Mouse (Mus musculus): ENCODE results near the gene Acot5. TPM values are rescaled to one million over a fixed set of nuclear protein-coding genes. Genes with fewer than 3 reads are reported as not detected.
A peak's percentile ranks its signal among the peaks of the same experiment; 100 is the strongest.
"Not testable (repeated sequence)": the region's sequence is repeated elsewhere in the genome, so short reads cannot be mapped to it uniquely, and the experiment has no call there.

Acot5 gene
- polyA plus RNA-seq, 1 experiment: not detected

DNA sequence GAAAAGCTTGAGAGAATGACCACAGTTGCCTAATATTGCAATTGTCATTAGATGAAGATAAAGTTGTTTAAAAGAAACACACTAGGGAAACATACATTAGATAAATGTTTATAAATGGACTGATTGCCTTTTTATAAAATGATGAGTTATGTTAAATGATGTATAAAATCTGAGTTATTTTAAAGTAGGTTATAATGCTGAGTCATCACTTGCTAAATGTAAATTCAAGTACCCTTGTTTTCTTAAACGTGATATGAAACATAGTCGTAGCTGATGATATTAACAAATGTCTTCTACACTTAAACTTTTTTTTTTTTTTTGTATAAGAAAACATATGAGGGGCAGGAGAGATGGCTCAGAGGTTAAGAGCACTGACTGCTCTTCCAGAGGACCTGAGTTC, 5.3 kb upstream of the Acot5 start:
- Histone ChIP-seq H3K27ac (ENCODE audit: control insufficient read depth, insufficient read depth, low read depth, low read length) (no peak overlapping the region), H3K4me3 (ENCODE audit: control insufficient read depth, low read depth, low read length) (no peak overlapping the region), H3K27me3 (ENCODE audit: control insufficient read depth, insufficient read depth, low read length) (no peaks in the 10 kb centered on the region), H3K4me1 (ENCODE audit: control insufficient read depth, insufficient read depth, low read length) (peaks cover 6% of the 10 kb centered on the region; the same call in 1 of the 2 replicates), H3K36me3 (ENCODE audit: control insufficient read depth, insufficient read depth, low read length) (no peaks in the 10 kb centered on the region)
- TF ChIP-seq CTCF (IDR thresholded peaks at IDR 0.05; ENCODE audit: control insufficient read depth, insufficient read depth, insufficient replicate concordance, low read depth, low read length) (no peak), POLR2A (IDR thresholded peaks at IDR 0.05; ENCODE audit: control insufficient read depth, low read depth, low read length) (no peak)

- H3K27me3 ChIP-seq (ENCODE audit: control insufficient read depth, insufficient read depth, low read length): no peaks in the 10 kb centered on the region
- no peak for TF ChIP-seq POLR2A (IDR thresholded peaks at IDR 0.05; ENCODE audit: control insufficient read depth, low read depth, low read length)
- H3K36me3 ChIP-seq (ENCODE audit: control insufficient read depth, insufficient read depth, low read length): no peaks in the 10 kb centered on the region
- no peak overlapping the region for H3K4me3 ChIP-seq (ENCODE audit: control insufficient read depth, low read depth, low read length)
- H3K4me1 ChIP-seq (ENCODE audit: control insufficient read depth, insufficient read depth, low read length): peaks cover 10% of the 10 kb centered on the region
- H3K27ac ChIP-seq (ENCODE audit: control insufficient read depth, insufficient read depth, low read depth, low read length): no peak overlapping the region
Observed at GRCm38 (mm10) chr12:84064621-84065020, 4.5 kb upstream of the Acot5 start.

GRCm38 (mm10) chr12:84067752-84068151, 1.4 kb upstream of the Acot5 start:
- Histone ChIP-seq H3K36me3 (ENCODE audit: control insufficient read depth, insufficient read depth, low read length) (no peaks in the 10 kb centered on the region), H3K27ac (ENCODE audit: control insufficient read depth, insufficient read depth, low read depth, low read length) (no peak overlapping the region), H3K27me3 (ENCODE audit: control insufficient read depth, insufficient read depth, low read length) (no peaks in the 10 kb centered on the region), H3K4me1 (ENCODE audit: control insufficient read depth, insufficient read depth, low read length) (peaks cover 6% of the 10 kb centered on the region), H3K4me3 (ENCODE audit: control insufficient read depth, low read depth, low read length) (no peak overlapping the region)
- TF ChIP-seq CTCF (IDR thresholded peaks at IDR 0.05; ENCODE audit: control insufficient read depth, insufficient read depth, insufficient replicate concordance, low read depth, low read length) (no peak), POLR2A (IDR thresholded peaks at IDR 0.05; ENCODE audit: control insufficient read depth, low read depth, low read length) (no peak)

- TF ChIP-seq POLR2A (IDR thresholded peaks at IDR 0.05; ENCODE audit: control insufficient read depth, low read depth, low read length) (no peak), CTCF (IDR thresholded peaks at IDR 0.05; ENCODE audit: control insufficient read depth, insufficient read depth, insufficient replicate concordance, low read depth, low read length) (no peak)
- Histone ChIP-seq H3K4me1 (ENCODE audit: control insufficient read depth, insufficient read depth, low read length) (peaks cover 6% of the 10 kb centered on the region), H3K27ac (ENCODE audit: control insufficient read depth, insufficient read depth, low read depth, low read length) (no peak overlapping the region), H3K36me3 (ENCODE audit: control insufficient read depth, insufficient read depth, low read length) (no peaks in the 10 kb centered on the region), H3K4me3 (ENCODE audit: control insufficient read depth, low read depth, low read length) (no peak overlapping the region), H3K27me3 (ENCODE audit: control insufficient read depth, insufficient read depth, low read length) (no peaks in the 10 kb centered on the region)
Observed at GRCm38 (mm10) chr12:84068296-84068695, 829 bp upstream of the Acot5 start.

DNA sequence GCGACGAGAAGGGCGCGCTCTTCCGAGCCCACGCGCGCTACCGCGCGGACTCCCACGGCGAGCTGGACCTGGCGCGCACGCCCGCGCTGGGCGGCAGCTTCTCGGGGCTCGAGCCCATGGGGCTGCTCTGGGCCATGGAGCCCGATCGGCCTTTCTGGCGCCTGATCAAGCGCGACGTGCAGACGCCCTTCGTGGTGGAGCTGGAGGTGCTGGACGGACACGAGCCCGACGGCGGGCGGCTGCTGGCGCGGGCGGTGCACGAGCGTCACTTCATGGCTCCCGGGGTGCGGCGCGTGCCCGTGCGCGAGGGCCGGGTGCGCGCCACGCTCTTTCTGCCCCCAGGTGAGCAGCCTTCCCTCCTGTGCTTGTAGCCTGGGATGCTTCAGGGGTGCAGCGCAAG, 457 bp downstream of the Acot5 start:
- not testable (repeated sequence) for H3K36me3 ChIP-seq (ENCODE audit: control insufficient read depth, insufficient read depth, low read length); H3K27ac ChIP-seq (ENCODE audit: control insufficient read depth, insufficient read depth, low read depth, low read length); H3K27me3 ChIP-seq (ENCODE audit: control insufficient read depth, insufficient read depth, low read length); H3K4me1 ChIP-seq (ENCODE audit: control insufficient read depth, insufficient read depth, low read length)
- peak overlapping the region; percentile 55 for H3K4me3 ChIP-seq (ENCODE audit: control insufficient read depth, low read depth, low read length)

DNA sequence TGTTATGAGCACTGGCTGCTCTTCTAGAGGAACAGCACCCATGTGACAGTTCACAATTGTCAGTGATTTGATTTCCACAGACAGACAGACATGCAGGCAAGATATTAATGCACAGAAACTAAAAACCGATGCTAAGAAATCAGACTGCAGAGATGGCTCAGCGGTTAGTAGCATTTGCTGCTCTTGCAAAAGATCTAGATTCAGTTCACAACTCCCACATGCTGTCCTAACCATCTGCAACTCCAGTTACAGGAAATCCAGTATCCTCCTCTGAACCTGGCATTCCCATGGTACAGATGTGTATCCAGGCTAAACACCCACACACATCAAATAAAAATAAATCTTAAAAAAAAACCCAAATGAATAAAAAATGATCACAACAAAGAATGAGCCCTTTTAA, 2.6 kb downstream of the Acot5 start:
- TF ChIP-seq CTCF (IDR thresholded peaks at IDR 0.05; ENCODE audit: control insufficient read depth, insufficient read depth, insufficient replicate concordance, low read depth, low read length) (no peak), POLR2A (IDR thresholded peaks at IDR 0.05; ENCODE audit: control insufficient read depth, low read depth, low read length) (no peak)
- no peaks in the 10 kb centered on the region for H3K27me3 ChIP-seq (ENCODE audit: control insufficient read depth, insufficient read depth, low read length)
- no peak overlapping the region for H3K27ac ChIP-seq (ENCODE audit: control insufficient read depth, insufficient read depth, low read depth, low read length)
- H3K4me1 ChIP-seq (ENCODE audit: control insufficient read depth, insufficient read depth, low read length): peaks cover 6% of the 10 kb centered on the region
- no peak overlapping the region for H3K4me3 ChIP-seq (ENCODE audit: control insufficient read depth, low read depth, low read length)
- H3K36me3 ChIP-seq (ENCODE audit: control insufficient read depth, insufficient read depth, low read length): no peaks in the 10 kb centered on the region

GRCm38 (mm10) chr12:84077371-84077990, 8.4 kb downstream of the Acot5 start:
- TF ChIP-seq POLR2A (IDR thresholded peaks at IDR 0.05; ENCODE audit: control insufficient read depth, low read depth, low read length): no peak

DNA sequence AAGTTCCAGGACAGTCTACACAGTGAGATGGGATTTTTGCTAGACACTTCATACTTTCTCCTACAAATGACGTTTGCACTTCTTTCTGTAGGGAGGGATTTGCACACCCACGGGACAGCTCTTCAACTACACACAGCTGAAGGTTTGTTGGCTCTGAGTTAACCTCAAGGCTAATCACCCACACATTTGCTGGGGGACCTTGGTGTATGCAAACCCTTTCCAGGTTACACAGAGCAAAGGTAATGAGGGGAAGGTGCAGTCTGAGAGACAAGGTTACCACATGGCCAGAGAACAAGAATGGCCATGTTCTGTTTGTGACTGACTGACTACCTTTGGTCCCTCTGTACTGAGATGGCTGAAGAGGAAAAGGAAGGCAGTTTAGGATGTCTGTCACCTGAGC, 14.7 kb downstream of the Acot5 start:
- Histone ChIP-seq H3K27me3 (ENCODE audit: control insufficient read depth, insufficient read depth, low read length) (no peaks in the 10 kb centered on the region), H3K27ac (ENCODE audit: control insufficient read depth, insufficient read depth, low read depth, low read length) (peak overlapping the region; percentile 28; the same call in 1 of the 2 replicates), H3K4me3 (ENCODE audit: control insufficient read depth, low read depth, low read length) (no peak overlapping the region), H3K36me3 (ENCODE audit: control insufficient read depth, insufficient read depth, low read length) (no peaks in the 10 kb centered on the region), H3K4me1 (ENCODE audit: control insufficient read depth, insufficient read depth, low read length) (no peaks in the 10 kb centered on the region)
- TF ChIP-seq POLR2A (IDR thresholded peaks at IDR 0.05; ENCODE audit: control insufficient read depth, low read depth, low read length) (no peak), CTCF (IDR thresholded peaks at IDR 0.05; ENCODE audit: control insufficient read depth, insufficient read depth, insufficient replicate concordance, low read depth, low read length) (no peak)

More at GRCm38 (mm10) chr12:84077371-84077990, 8.4 kb downstream of the Acot5 start:
- Histone ChIP-seq H3K27me3 (ENCODE audit: control insufficient read depth, insufficient read depth, low read length) (no peaks in the 10 kb centered on the region), H3K36me3 (ENCODE audit: control insufficient read depth, insufficient read depth, low read length) (no peaks in the 10 kb centered on the region), H3K4me1 (ENCODE audit: control insufficient read depth, insufficient read depth, low read length) (no peaks in the 10 kb centered on the region), H3K27ac (ENCODE audit: control insufficient read depth, insufficient read depth, low read depth, low read length) (no peak overlapping the region), H3K4me3 (ENCODE audit: control insufficient read depth, low read depth, low read length) (no peak overlapping the region)
